Mouse (Mus musculus): ENCODE measurements around the gene Olfr1418. TPM values are rescaled to one million over a fixed set of nuclear protein-coding genes. Genes with fewer than 3 reads are reported as not detected.

The Olfr1418 gene
- polyA plus RNA-seq, 2 experiments, result not detected

DNA sequence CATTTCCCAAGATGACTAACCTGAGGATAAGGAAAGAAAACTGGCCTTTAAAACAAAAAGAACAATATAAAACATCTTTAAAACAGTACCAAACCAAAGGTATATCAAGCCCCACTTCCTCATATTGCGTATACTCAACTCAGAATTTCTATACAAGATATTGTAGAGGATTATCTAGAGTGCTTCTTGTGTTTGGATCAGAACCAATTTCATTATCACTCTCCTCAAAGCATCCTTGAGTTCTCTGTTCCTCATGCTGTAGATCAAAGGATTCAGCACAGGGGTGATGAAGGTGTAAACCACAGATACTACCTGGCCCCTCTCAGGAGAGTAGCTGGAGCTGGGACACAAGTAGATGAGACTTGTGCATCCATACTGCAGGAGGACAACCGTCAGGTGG is 6.0 kb downstream of the Olfr1418 start:
- Histone ChIP-seq H3K9ac (ENCODE audit: low read depth, low read length, severe bottlenecking) (no peak overlapping the region), H3K4me2 (replicated peaks; ENCODE audit: low read depth, low read length, severe bottlenecking) (no peak overlapping the region), H3K4me1 (ENCODE audit: control insufficient read depth, insufficient read depth, low read length) (no peaks in the 10 kb centered on the region), H3K36me3 (ENCODE audit: control insufficient read depth, insufficient read depth, low read length) (no peaks in the 10 kb centered on the region), H3K27ac (replicated peaks; ENCODE audit: low read depth, low read length) (no peak overlapping the region), H3K4me3 (replicated peaks; ENCODE audit: low read length) (no peak overlapping the region), H3K27me3 (ENCODE audit: control insufficient read depth, insufficient read depth, low read length) (no peaks in the 10 kb centered on the region), H3K9me3 (ENCODE audit: control insufficient read depth, low read length) (no peaks in the 10 kb centered on the region)
- 88% methylated on average over 2 of the region's 2 CpGs for WGBS
- DNase-seq (ENCODE audit: low spot score), result no peak
- TF ChIP-seq POLR2A (IDR thresholded peaks at IDR 0.05; ENCODE audit: borderline replicate concordance, extremely low read depth, insufficient read depth, insufficient read length), result no peak
- ATAC-seq (ENCODE audit: low FRiP score, low read depth), result no peak

DNA sequence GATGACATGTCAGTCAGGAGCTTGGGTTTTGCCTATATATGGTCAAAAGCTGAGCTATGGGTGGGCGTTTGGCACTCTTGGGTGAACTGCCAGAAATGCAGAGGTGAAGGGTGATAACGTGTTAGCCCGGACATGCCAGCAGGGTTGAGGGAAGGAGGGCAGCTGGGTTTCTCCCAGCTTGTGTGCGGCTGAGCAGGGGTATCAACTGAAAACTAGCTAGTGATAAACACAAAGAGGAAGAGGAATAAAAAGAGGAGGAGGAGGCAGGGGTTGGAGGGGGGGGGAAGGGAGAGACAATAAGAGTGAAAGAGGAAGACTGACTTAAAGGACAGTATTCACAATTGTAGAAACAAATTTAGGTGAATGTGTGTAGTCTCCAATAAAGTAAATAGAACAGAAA is 8.2 kb downstream of the Olfr1418 start:
- 64% methylated on average over 4 of the region's 4 CpGs for WGBS
- no peak for ATAC-seq (ENCODE audit: low FRiP score, low read depth)
- H3K4me1 ChIP-seq (ENCODE audit: control insufficient read depth, insufficient read depth, low read length), result no peaks in the 10 kb centered on the region
- no peak overlapping the region for H3K4me2 ChIP-seq (replicated peaks; ENCODE audit: low read depth, low read length, severe bottlenecking)
- no peak overlapping the region for H3K9ac ChIP-seq (ENCODE audit: low read depth, low read length, severe bottlenecking)
- no peak overlapping the region for H3K27ac ChIP-seq (replicated peaks; ENCODE audit: low read depth, low read length)
- H3K36me3 ChIP-seq (ENCODE audit: control insufficient read depth, insufficient read depth, low read length), result no peaks in the 10 kb centered on the region
- no peaks in the 10 kb centered on the region for H3K9me3 ChIP-seq (ENCODE audit: control insufficient read depth, low read length)
- TF ChIP-seq POLR2A (IDR thresholded peaks at IDR 0.05; ENCODE audit: borderline replicate concordance, extremely low read depth, insufficient read depth, insufficient read length), result no peak
- H3K27me3 ChIP-seq (ENCODE audit: control insufficient read depth, insufficient read depth, low read length), result no peaks in the 10 kb centered on the region
- no peak overlapping the region for H3K4me3 ChIP-seq (replicated peaks; ENCODE audit: low read length)
- DNase-seq (ENCODE audit: low spot score), result no peak

DNA sequence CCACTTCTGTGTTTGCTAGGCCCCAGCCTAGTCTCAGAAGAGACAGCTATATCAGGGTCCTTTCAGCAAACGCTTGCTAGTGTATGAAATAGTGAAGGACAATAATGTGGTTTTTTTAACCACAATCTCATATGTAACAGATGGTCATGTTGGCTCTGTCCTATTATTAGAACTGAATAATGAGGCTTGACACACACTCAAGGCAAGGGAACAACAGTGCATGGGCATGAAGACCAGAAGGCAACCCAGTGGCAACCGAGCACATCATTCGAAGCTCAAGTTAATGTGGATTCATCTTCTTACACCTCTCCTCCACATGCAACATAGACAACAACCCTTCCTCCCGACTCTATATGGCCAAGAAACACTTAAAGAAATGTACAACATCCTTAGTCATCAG is 14.5 kb downstream of the Olfr1418 start:
- ATAC-seq (ENCODE audit: low FRiP score, low read depth), result no peak
- WGBS, result 85% methylated on average over 4 of the region's 4 CpGs

DNA sequence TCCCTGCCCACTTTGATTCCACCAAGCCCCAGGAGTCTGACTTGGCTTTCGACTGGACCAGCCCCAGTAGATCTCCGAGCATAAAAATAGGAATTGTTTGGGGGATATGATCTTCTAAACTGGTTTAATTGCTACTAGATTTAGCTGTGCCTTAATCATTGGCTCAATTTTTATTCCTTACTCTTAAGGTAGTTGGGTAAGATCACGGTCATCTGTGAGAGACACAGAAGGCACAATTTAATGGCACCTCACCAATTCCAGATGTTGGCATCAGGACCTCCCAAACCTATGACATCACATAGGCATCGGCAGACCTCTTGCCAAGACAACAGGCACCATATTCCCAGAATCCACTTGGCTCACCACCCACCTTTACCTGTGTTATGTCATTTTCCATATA is 21.7 kb downstream of the Olfr1418 start, which contains the start of gene Olfr1417:
Olfr1417 (minus strand) TSS at position 101 of the 400 bp plus-strand sequence.
- no peak for DNase-seq (ENCODE audit: low spot score)
- Histone ChIP-seq H3K4me1 (ENCODE audit: control insufficient read depth, insufficient read depth, low read length) (no peaks in the 10 kb centered on the region), H3K9ac (ENCODE audit: low read depth, low read length, severe bottlenecking) (no peak within 1 kb of the TSS), H3K36me3 (ENCODE audit: control insufficient read depth, insufficient read depth, low read length) (no peaks in the 10 kb centered on the region), H3K4me3 (replicated peaks; ENCODE audit: low read length) (no peak within 1 kb of the TSS), H3K27me3 (ENCODE audit: control insufficient read depth, insufficient read depth, low read length) (no peaks in the 10 kb centered on the region), H3K9me3 (ENCODE audit: control insufficient read depth, low read length) (no peaks in the 10 kb centered on the region), H3K27ac (replicated peaks; ENCODE audit: low read depth, low read length) (no peak within 1 kb of the TSS), H3K4me2 (replicated peaks; ENCODE audit: low read depth, low read length, severe bottlenecking) (no peak within 1 kb of the TSS)
- 87% methylated on average over 4 of the region's 4 CpGs for WGBS
- no peak for TF ChIP-seq POLR2A (IDR thresholded peaks at IDR 0.05; ENCODE audit: borderline replicate concordance, extremely low read depth, insufficient read depth, insufficient read length)
- no peak for ATAC-seq (ENCODE audit: low FRiP score, low read depth)

More for the DNA sequence above, 14.5 kb downstream of the Olfr1418 start:
- H3K4me2 ChIP-seq (replicated peaks; ENCODE audit: low read depth, low read length, severe bottlenecking), result no peak overlapping the region
- TF ChIP-seq POLR2A (IDR thresholded peaks at IDR 0.05; ENCODE audit: borderline replicate concordance, extremely low read depth, insufficient read depth, insufficient read length), result no peak
- H3K4me3 ChIP-seq (replicated peaks; ENCODE audit: low read length), result no peak overlapping the region
- H3K27ac ChIP-seq (replicated peaks; ENCODE audit: low read depth, low read length), result no peak overlapping the region
- no peaks in the 10 kb centered on the region for H3K27me3 ChIP-seq (ENCODE audit: control insufficient read depth, insufficient read depth, low read length)
- no peaks in the 10 kb centered on the region for H3K4me1 ChIP-seq (ENCODE audit: control insufficient read depth, insufficient read depth, low read length)
- no peak overlapping the region for H3K9ac ChIP-seq (ENCODE audit: low read depth, low read length, severe bottlenecking)
- H3K9me3 ChIP-seq (ENCODE audit: control insufficient read depth, low read length), result no peaks in the 10 kb centered on the region
- no peak for DNase-seq (ENCODE audit: low spot score)
- H3K36me3 ChIP-seq (ENCODE audit: control insufficient read depth, insufficient read depth, low read length), result no peaks in the 10 kb centered on the region

DNA sequence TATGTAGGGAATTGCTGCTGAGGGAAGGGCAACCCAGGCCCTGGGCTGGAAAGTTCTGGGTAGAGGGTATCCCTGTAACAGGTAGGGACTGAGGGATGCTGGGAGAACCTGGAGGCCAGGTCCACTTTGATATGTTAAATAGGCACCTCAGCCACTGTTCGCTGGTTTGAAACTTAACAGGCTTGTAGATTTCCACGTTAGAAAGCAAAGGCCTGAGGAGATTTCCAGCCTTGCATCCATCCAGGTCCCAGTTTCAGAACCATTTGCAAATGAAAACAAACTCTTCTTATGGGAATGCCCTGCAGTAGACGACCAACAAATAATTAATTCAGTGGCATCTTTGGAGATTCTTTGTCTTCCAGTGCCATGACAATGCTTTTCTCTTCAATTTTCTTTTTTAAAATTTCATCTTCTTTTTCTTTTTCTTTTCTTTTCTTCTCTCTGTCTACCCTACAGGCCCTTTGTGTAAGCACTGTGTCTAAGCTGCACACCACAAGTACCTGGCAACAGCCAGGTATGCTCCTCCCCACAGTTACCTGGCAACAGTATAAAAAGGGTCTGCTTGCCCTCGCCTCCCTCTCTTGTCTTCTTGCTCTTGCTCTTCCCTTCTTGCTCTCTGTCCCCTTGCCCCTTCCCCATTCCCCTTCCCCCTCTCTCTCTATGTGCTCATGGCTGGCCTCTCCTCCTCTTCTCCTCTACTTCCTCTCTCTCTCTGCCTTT is 37.4 kb downstream of the Olfr1418 start:
- no peak for ATAC-seq (ENCODE audit: low FRiP score, low read depth)
- no peak for DNase-seq (ENCODE audit: low spot score)
- TF ChIP-seq POLR2A (IDR thresholded peaks at IDR 0.05; ENCODE audit: borderline replicate concordance, extremely low read depth, insufficient read depth, insufficient read length), result no peak
- 27% methylated on average over 4 of the region's 4 CpGs for WGBS
- Histone ChIP-seq H3K9ac (ENCODE audit: low read depth, low read length, severe bottlenecking) (no peak overlapping the region), H3K4me2 (replicated peaks; ENCODE audit: low read depth, low read length, severe bottlenecking) (no peak overlapping the region), H3K4me3 (replicated peaks; ENCODE audit: low read length) (no peak overlapping the region), H3K4me1 (ENCODE audit: control insufficient read depth, insufficient read depth, low read length) (no peaks in the 10 kb centered on the region; the same call in 1 of the 2 replicates), H3K27me3 (ENCODE audit: control insufficient read depth, insufficient read depth, low read length) (peaks cover 23% of the 10 kb centered on the region), H3K9me3 (ENCODE audit: control insufficient read depth, low read length) (no peaks in the 10 kb centered on the region), H3K36me3 (ENCODE audit: control insufficient read depth, insufficient read depth, low read length) (no peaks in the 10 kb centered on the region), H3K27ac (replicated peaks; ENCODE audit: low read depth, low read length) (no peak overlapping the region)

All from limb, embryonic 14.5 days (tissue).